Mouse (Mus musculus) C2C12 (cell line): ENCODE measurements around the gene St3gal3. TPM values are rescaled to one million over a fixed set of nuclear protein-coding genes. Genes with fewer than 3 reads are reported as not detected.

Source experiments
- H3K27me3 ChIP-seq: one replicate; pipeline ENCODE4 v1.6.1; 2011; ENCODE audit not compliant: control insufficient read depth, insufficient read depth, insufficient read length
- H3K36me3 ChIP-seq: one replicate; pipeline ENCODE4 v1.6.1; 2011; ENCODE audit not compliant: control insufficient read depth, insufficient read depth
- H3K4me3 ChIP-seq: one replicate; pipeline ENCODE4 v1.5.1; 2011; ENCODE audit warnings: mild to moderate bottlenecking, control low read depth; ENCODE audit not compliant: poor library complexity, insufficient read depth, severe bottlenecking
- H3K79me2 ChIP-seq: one replicate; pipeline ENCODE4 v1.6.1; 2011; ENCODE audit not compliant: control insufficient read depth, insufficient read depth
- H3K79me3 ChIP-seq: one replicate; pipeline ENCODE4 v1.6.1; 2011; ENCODE audit warnings: low read depth, control low read depth
- H3ac ChIP-seq: one replicate; pipeline ENCODE3; 2011; ENCODE audit warnings: low read depth; ENCODE audit not compliant: control insufficient read depth, insufficient read length
- CEBPB ChIP-seq: IDR thresholded peaks from one replicate; pipeline ENCODE4 v1.6.1; 2011; ENCODE audit warnings: low read depth, mild to moderate bottlenecking, control low read depth, moderate library complexity
- CTCF ChIP-seq: IDR thresholded peaks from one replicate; pipeline ENCODE4 v1.5.1; 2011; ENCODE audit not compliant: control insufficient read depth, insufficient read depth, insufficient read length
- FOSL1 ChIP-seq: IDR thresholded peaks from one replicate; pipeline ENCODE4 v1.8.0; 2011; ENCODE audit warnings: mild to moderate bottlenecking, low read length; ENCODE audit not compliant: poor library complexity, insufficient read depth, severe bottlenecking
- MAX ChIP-seq: IDR thresholded peaks from one replicate; pipeline ENCODE4 v1.6.1; 2011; ENCODE audit warnings: mild to moderate bottlenecking, control low read depth
- MYOD1 ChIP-seq: IDR thresholded peaks from one replicate; pipeline ENCODE4 v1.6.1; 2011; ENCODE audit warnings: low read depth; ENCODE audit not compliant: control insufficient read depth, insufficient read length
- MYOG ChIP-seq: IDR thresholded peaks from one replicate; pipeline ENCODE4 v1.6.1; 2011; ENCODE audit not compliant: control insufficient read depth, insufficient read length; ENCODE audit errors: extremely low read depth
- USF1 ChIP-seq: IDR thresholded peaks from one replicate; pipeline ENCODE4 v1.6.1; 2011; ENCODE audit warnings: low read depth, mild to moderate bottlenecking, control low read depth, moderate library complexity
- polyA plus RNA-seq: library from polyadenylated mRNA; unstranded; fragments of >200 nt; fragmentation: generic; extraction: Trizol; gene quantifications from one replicate; pipeline ENCODE4 v1.2.1, GENCODE M21; 2012; ENCODE audit warnings: missing spikeins

Gene St3gal3
- polyA plus RNA-seq, 1 experiment = 20.4 TPM

DNA sequence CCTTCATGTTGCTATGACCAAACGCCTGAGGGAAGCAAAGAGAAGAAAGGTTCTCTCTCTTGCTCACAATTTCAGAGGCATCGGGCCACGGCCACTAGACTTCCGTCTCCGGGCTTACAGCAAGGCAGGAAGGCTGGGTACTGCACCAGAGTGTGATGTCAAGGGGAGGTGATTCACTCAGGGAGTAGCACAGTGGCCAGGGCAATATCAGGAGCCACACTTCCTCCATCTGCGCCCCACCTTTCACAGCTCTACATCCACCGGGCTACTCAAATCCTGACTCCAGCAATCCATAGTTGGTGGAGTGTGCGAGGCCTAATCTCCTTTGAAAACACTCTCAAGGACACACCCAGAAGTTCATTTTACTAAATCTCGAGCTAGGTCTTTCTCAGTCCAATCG, 17.1 kb downstream of the St3gal3 start:
- Histone ChIP-seq H3K79me2 (peaks cover 58% of the 10 kb centered on the region), H3ac (no peak overlapping the region), H3K79me3 (peaks cover 13% of the 10 kb centered on the region), H3K36me3 (no peaks in the 10 kb centered on the region), H3K27me3 (no peaks in the 10 kb centered on the region), H3K4me3 (no peak overlapping the region)
- TF ChIP-seq CEBPB = no peak
- no peak for TF ChIP-seq USF1
- TF ChIP-seq MYOD1 = no peak
- TF ChIP-seq MYOG = no peak
- no peak for TF ChIP-seq CTCF
- TF ChIP-seq FOSL1 = no peak
- no peak for TF ChIP-seq MAX

DNA sequence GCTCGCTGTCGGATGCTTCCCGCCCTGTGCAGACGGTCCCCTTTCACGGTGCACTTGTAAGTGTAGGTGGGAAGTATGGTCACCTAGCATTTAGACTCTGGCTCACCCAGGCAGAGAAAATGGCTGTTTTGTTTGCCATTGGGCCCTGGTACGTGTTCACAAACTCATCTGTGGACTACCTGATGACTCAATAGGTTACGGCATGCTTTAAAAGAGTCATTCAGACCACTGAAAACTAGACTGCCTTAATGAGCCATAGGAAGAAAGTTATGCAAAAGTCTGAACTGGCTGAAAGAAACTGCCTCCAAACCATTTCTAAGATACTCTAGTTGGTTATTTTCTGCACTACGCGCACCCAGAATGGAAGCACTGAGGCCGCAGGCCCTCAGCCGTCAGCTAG, 18.6 kb downstream of the St3gal3 start:
- H3K79me2 ChIP-seq = peaks cover 43% of the 10 kb centered on the region
- H3K4me3 ChIP-seq = no peak overlapping the region
- no peak for TF ChIP-seq FOSL1
- TF ChIP-seq CTCF = no peak
- no peak for TF ChIP-seq MYOG
- TF ChIP-seq MYOD1 = no peak
- TF ChIP-seq USF1 = no peak
- TF ChIP-seq MAX = no peak
- TF ChIP-seq CEBPB = no peak
- H3K27me3 ChIP-seq = no peaks in the 10 kb centered on the region
- H3K36me3 ChIP-seq = no peaks in the 10 kb centered on the region
- peaks cover 11% of the 10 kb centered on the region for H3K79me3 ChIP-seq
- H3ac ChIP-seq = no peak overlapping the region

DNA sequence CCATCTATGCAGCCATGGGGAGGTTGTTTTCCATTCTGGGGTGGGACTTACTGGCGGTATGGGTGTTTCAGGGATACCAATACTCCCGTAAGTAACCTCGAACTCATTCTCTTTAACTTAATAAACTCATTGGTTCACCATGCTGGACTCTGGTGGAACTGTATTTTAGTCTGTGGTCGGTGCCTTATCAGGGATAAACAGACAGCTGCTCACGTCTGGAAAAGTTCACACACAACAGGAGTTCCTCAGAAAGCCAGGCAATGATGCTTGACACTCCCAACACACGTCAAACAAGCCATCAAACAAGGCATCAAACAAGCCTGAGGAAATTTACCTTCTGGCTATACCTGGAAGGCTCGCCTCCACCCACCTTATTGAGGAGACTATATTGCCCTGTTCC, 19.6 kb downstream of the St3gal3 start:
- Histone ChIP-seq H3K4me3 (no peak overlapping the region), H3ac (no peak overlapping the region), H3K27me3 (no peaks in the 10 kb centered on the region), H3K79me3 (peaks cover 14% of the 10 kb centered on the region), H3K79me2 (peaks cover 33% of the 10 kb centered on the region), H3K36me3 (no peaks in the 10 kb centered on the region)
- TF ChIP-seq MYOD1 = no peak
- TF ChIP-seq MYOG = no peak
- TF ChIP-seq MAX = no peak
- no peak for TF ChIP-seq FOSL1
- TF ChIP-seq CTCF = no peak
- TF ChIP-seq USF1 = no peak

DNA sequence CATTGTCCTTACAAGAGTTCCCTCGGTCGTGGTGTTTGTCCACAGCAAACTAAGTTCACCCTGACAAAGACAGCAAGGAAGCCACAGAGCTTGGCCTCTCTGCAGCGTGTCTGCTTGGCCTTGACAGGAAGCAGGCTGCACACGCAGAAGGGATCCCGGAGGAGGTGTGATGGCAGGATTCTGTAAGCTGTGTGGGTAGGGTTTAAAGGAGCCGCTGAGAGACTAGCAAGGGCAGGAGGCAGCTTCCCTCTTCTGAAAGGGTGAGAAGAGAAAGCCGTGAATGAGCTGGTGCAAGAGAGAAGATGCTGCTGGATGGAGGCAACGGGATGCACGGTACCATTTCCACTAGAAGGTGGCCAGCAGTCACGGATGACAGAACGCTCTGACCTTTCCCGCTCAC, 22.1 kb downstream of the St3gal3 start:
- Histone ChIP-seq H3K4me3 (no peak overlapping the region), H3ac (no peak overlapping the region)
- no peak for TF ChIP-seq USF1
- no peak for TF ChIP-seq MYOG
- TF ChIP-seq MYOD1 = no peak
- no peak for TF ChIP-seq CTCF
- no peak for TF ChIP-seq FOSL1
- no peak for TF ChIP-seq CEBPB
- TF ChIP-seq MAX = no peak

DNA sequence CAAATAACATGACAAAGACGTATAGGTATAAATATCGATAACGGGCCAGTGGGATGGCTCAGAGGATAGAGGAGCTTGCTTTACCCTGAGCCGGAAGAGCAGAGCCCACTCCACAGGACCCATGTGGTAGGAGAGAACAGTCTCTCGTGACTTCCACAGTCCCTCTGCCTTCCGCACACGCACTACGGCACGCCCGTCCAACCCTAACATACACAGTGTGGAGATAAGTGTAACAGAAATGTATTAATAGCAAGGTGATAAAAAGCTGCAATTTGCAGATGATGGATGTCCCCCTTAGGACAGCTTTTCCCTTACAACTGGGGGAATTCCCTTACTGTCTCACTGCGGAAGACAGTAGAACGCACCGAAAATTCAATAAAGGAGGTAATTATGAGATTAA, 25.1 kb downstream of the St3gal3 start:
- TF ChIP-seq FOSL1 (no peak), CTCF (no peak), CEBPB (no peak), MAX (no peak), MYOG (no peak), MYOD1 (no peak), USF1 (no peak)
- no peak overlapping the region for H3ac ChIP-seq
- H3K4me3 ChIP-seq = no peak overlapping the region
- no peaks in the 10 kb centered on the region for H3K27me3 ChIP-seq
- no peaks in the 10 kb centered on the region for H3K36me3 ChIP-seq
- H3K79me3 ChIP-seq = peaks cover 5% of the 10 kb centered on the region
- H3K79me2 ChIP-seq = no peaks in the 10 kb centered on the region

More for the DNA sequence above, 22.1 kb downstream of the St3gal3 start:
- peaks cover 12% of the 10 kb centered on the region for H3K79me3 ChIP-seq
- H3K36me3 ChIP-seq = no peaks in the 10 kb centered on the region
- no peaks in the 10 kb centered on the region for H3K27me3 ChIP-seq
- peaks cover 10% of the 10 kb centered on the region for H3K79me2 ChIP-seq

DNA sequence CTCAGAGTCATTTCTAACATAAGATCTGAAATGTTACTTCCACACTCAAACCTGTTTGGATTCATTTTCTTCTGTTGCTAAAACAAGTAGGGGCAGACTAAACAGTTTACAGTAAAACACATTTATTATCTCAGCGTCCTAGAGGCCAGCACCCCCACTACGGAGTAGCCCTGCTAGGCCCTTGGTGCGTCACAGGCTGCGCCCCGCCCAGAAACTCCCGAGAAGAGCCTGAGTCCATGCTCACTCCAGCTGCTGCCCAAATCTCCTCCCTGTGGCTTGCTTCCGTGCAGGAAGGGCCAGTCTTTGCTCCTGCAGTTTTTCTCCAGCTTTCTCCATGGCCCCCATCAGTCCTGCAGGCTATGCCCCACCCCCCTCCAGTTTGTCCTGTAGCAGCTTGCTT, 25.9 kb downstream of the St3gal3 start:
- H3K79me3 ChIP-seq = peaks cover 5% of the 10 kb centered on the region
- no peak overlapping the region for H3ac ChIP-seq
- TF ChIP-seq CTCF (no peak), MYOG (no peak), MAX (no peak), MYOD1 (no peak), FOSL1 (no peak), CEBPB (no peak), USF1 (no peak)
- no peaks in the 10 kb centered on the region for H3K27me3 ChIP-seq
- H3K36me3 ChIP-seq = no peaks in the 10 kb centered on the region
- no peak overlapping the region for H3K4me3 ChIP-seq
- no peaks in the 10 kb centered on the region for H3K79me2 ChIP-seq
